Mouse (Mus musculus): ENCODE measurements around the gene Pced1b.

The Pced1b gene

GRCm38 (mm10) chr15:97285665-97286212 is 38.8 kb downstream of the Pced1b start:
- no peak for DNase-seq (ENCODE audit: extremely low read depth, low read depth, low spot score)

DNA sequence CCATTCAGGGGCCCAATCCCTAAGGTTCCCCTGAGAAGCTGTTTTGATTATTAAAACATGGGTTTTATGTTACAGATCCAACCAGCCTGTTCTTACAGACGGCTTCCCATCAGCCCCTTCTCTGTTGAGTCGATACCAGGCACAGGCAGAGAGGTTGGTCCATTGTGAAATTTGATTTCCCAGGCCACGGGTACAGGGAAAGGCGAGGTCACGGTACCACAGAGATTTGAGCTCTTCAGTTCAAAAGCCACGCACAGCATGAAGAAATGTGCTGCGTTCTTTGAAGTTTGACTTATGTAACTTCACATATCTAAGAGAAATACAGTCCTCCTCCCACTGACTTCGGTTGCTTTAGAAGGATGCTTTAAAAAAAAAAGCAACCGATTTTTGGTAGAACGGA is 39.8 kb downstream of the Pced1b start:
- DNase-seq (ENCODE audit: extremely low read depth, low read depth, low spot score) = no peak

- no peak for DNase-seq (ENCODE audit: extremely low read depth, low read depth, low spot score)
Observed at GRCm38 (mm10) chr15:97287436-97288143, 40.7 kb downstream of the Pced1b start.

DNA sequence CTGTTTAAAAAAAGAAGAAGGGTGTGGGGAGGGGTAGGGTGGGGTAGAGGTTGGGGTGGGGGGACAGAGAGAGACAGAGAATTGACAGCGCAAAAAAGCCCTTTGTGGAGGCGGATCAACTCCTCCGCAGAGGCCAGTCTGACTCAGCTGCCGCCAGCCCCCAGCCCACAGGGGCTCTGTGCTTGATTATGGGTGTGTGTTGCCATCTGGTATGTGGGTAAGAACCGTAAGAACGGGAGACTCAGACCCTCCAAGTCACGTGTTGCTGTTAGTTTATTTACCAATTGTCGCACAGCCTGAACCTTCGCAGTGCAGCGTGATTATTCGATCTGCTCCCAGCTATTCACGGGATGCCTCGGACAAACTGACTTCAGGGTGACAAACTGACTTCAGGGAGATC is 41.8 kb downstream of the Pced1b start:
- DNase-seq (ENCODE audit: extremely low read depth, low read depth, low spot score) = no peak

GRCm38 (mm10) chr15:97289176-97289575 is 42.3 kb downstream of the Pced1b start:
- no peak for DNase-seq (ENCODE audit: extremely low read depth, low read depth, low spot score)

- DNase-seq (ENCODE audit: extremely low read depth, low read depth, low spot score) = no peak
Observed at GRCm38 (mm10) chr15:97290351-97290750, 43.4 kb downstream of the Pced1b start.

GRCm38 (mm10) chr15:97291291-97292050 is 44.6 kb downstream of the Pced1b start:
- no peak for DNase-seq (ENCODE audit: extremely low read depth, low read depth, low spot score)

GRCm38 (mm10) chr15:97307935-97308334 is 61.0 kb downstream of the Pced1b start:
- no peak for DNase-seq (ENCODE audit: extremely low read depth, low read depth, low spot score)

GRCm38 (mm10) chr15:97309533-97309932 is 62.6 kb downstream of the Pced1b start:
- no peak for DNase-seq (ENCODE audit: extremely low read depth, low read depth, low spot score)

DNA sequence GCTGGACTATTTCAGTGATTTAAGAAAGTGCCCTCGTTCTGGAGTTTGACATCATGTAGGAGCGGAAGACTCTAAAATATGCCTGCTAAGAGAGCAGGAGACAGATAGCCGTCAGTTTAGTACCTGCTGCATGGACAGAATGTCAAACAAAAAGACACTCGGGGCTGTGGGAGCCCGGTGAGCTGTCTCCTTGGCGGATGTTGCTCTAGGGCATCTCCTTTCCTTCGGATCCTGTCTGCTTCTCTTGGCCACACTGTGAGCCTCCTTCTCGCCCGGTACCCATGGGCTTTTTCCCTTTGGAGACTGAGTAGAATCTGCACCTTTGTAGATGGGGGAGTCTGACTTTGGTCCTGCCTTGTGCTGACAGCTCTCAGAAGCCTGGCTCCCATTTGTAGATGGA is 63.3 kb downstream of the Pced1b start:
- no peak for DNase-seq (ENCODE audit: extremely low read depth, low read depth, low spot score)

DNA sequence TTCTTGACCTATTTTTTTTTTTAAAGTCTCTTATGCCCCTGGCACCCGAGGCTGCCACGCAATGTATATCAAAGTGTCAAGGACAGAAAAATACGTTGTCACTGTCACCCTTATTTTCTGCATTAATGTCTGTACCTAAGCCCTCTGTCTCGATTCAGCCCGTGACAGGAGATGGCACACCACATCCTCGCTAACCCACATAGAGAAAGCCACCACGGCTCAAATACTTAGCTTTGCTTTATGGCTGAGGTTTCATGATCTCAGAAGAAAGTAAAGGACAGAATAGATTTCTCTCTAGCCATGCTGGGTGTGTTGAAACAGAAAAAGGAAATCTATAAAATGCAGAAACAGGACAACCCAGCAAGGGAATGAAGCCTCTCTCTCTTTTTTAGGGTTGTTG is 64.3 kb downstream of the Pced1b start:
- no peak for DNase-seq (ENCODE audit: extremely low read depth, low read depth, low spot score)

DNA sequence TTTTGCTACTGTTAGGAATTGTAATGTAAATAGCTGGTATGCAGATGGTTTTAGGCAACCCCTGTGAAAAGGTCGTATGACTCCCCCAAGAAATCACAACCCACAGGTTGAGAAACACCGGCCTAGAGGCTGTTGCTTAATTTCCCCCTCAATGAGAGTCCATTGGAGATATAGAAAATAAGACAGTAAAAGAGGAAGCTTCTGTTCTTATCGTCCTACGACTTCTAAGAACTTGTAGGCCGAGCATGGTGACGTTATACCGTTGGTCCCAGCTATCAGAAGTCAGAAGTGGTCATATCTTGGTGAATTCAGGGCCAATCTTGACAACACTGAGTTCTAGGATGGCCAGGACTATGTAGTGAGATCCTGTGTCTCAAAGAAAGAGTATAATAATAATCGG is 65.0 kb downstream of the Pced1b start:
- no peak for DNase-seq (ENCODE audit: extremely low read depth, low read depth, low spot score)

- no peak for DNase-seq (ENCODE audit: extremely low read depth, low read depth, low spot score)
Observed at GRCm38 (mm10) chr15:97314720-97315421, 68.0 kb downstream of the Pced1b start.

- DNase-seq (ENCODE audit: extremely low read depth, low read depth, low spot score) = peak; percentile 10
Observed at GRCm38 (mm10) chr15:97315422-97315757, 68.5 kb downstream of the Pced1b start.

DNA sequence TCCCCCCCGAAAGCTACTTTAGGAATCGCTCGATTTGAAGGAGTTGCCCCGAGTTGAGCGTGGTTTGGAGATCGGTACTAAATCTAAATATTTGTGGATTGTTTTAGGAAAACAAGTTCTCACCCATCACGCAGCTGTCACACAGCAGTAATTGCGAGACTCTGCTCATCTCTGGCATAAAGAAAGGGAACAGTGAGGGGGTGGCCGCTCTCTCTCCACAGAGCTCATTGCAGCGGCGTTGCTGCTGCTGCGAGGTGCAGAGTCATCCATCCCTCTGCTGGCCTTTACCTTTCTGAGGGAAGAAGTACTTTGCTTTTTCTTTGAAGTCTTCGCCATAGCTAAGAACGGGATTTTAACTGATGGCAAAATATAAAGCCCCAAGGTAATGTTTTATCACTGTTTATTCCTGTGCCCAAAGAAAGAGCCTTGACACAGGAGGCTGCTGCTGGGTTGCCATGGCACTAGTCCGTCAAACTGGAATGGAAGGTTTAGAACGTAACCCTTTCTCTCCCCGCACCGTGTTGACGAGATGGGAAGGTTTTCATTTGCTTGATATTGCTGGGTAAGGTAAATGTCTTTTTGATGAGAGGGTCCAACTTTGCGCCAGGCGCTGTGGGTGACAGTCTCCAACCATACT is 71.6 kb downstream of the Pced1b start:
- DNase-seq (ENCODE audit: extremely low read depth, low read depth, low spot score) = no peak

- no peak for DNase-seq (ENCODE audit: extremely low read depth, low read depth, low spot score)
Observed at GRCm38 (mm10) chr15:97322821-97323220, 75.9 kb downstream of the Pced1b start.

- DNase-seq (ENCODE audit: extremely low read depth, low read depth, low spot score) = no peak
Observed at GRCm38 (mm10) chr15:97323466-97323865, 76.6 kb downstream of the Pced1b start.

DNA sequence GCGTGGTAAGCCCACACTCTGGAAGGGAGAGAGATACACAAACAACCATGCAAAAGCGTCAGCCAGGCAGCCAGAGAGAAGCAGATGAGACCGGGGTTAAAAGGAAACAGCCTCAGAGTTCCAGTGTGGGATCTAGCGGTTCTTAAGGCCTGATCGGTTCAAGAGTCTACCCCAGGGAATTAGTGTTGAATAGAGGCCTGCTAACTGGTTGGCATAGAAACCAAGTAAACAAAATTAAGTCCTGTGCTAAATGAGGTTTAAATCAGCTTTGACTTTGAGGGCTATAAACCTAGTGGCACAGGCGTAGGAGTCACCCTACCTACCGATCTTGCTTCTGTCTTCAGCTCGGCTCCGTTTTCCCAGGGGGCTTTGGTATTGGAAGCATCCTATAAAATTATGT is 77.4 kb downstream of the Pced1b start:
- DNase-seq (ENCODE audit: extremely low read depth, low read depth, low spot score) = no peak

DNA sequence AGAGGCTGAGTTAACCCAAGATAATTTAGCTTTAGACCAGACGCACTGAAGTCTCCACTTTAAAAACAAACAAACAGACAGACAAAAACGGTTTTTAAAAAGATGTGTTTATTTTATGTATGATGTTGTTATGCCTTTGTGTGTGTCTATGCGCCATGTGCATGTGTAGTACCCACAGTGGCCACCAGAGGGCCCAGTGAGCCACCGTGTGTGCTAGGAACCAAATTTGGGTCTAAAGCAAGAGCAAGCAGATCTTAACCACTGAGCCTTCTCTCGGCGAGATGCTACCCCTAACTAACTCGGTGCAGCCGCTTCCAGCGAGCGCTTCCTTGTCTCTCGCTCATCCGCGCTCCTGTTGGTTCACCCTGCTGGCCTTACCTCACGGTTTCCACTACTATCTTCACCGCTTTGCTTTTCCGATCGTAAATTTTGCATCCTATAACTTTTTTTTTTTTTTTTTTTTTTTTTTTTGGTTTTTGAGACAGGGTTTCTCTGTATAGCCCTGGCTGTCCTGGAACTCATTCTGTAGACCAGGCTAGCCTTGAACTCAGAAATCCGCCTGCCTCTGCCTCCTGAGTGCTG is 80.7 kb downstream of the Pced1b start:
- DNase-seq (ENCODE audit: extremely low read depth, low read depth, low spot score) = no peak

- DNase-seq (ENCODE audit: extremely low read depth, low read depth, low spot score) = no peak
Observed at GRCm38 (mm10) chr15:97332582-97332981, 85.7 kb downstream of the Pced1b start.
